Mouse (Mus musculus) MEL (cell line): ENCODE measurements at regions not wholly inside any gene's neighbourhood (a gene's known extent, or its start where the extent isn't known, plus 50 kb on each side); places are given as distances from the start of the nearest gene placed in this dataset.

Experiments used
- DNase-seq: peaks from one replicate; pipeline ENCODE4 v3.0.0; 2011; ENCODE audit warnings: low read depth, low spot score
- H3K27ac ChIP-seq: 2 replicates; pipeline ENCODE4 v1.5.1; 2012; ENCODE audit warnings: low read depth, mild to moderate bottlenecking, control low read depth, low read length, moderate library complexity; ENCODE audit not compliant: control insufficient read depth
- H3K27me3 ChIP-seq, 2 experiments: fragments of 150-350 bp in 1 of 2; sonication (generic) in 1 of 2; 2 replicates each; pipeline ENCODE4 v1.6.1; 2012; ENCODE audit warnings: low read length in 2 of 2, mild to moderate bottlenecking in 2 of 2, improper control_type of control experiment in 1 of 2, moderate library complexity in 1 of 2; ENCODE audit not compliant: insufficient read depth in 2 of 2, control insufficient read depth in 1 of 2
- H3K36me3 ChIP-seq, 2 experiments: 2 replicates each; pipeline ENCODE4 v1.6.1; 2012 to 2014; ENCODE audit warnings: low read length in 2 of 2, improper control_type of control experiment in 1 of 2, inconsistent platforms in 1 of 2, mild to moderate bottlenecking in 1 of 2; ENCODE audit not compliant: insufficient read depth in 2 of 2, control insufficient read depth in 1 of 2
- H3K4me1 ChIP-seq, 2 experiments: fragments of 150-350 bp in 1 of 2; sonication (generic) in 1 of 2; 2 replicates each; pipeline ENCODE4 v1.6.1; 2012; ENCODE audit warnings: low read length in 2 of 2, improper control_type of control experiment in 1 of 2, mild to moderate bottlenecking in 1 of 2; ENCODE audit not compliant: insufficient read depth in 2 of 2, control insufficient read depth in 1 of 2
- H3K4me3 ChIP-seq, 2 experiments: fragments of 150-350 bp in 1 of 2; sonication (generic) in 1 of 2; 2 replicates each; pipeline ENCODE4 v1.5.1; 2012; ENCODE audit warnings: low read depth in 2 of 2, low read length in 2 of 2, mild to moderate bottlenecking in 2 of 2, moderate library complexity in 2 of 2, control low read depth in 1 of 2, improper control_type of control experiment in 1 of 2; ENCODE audit not compliant: control insufficient read depth in 1 of 2, insufficient read depth in 1 of 2
- H3K79me2 ChIP-seq: 2 replicates; pipeline ENCODE4 v1.6.1; 2012; ENCODE audit warnings: mild to moderate bottlenecking, low read length, moderate library complexity; ENCODE audit not compliant: control insufficient read depth, poor library complexity, insufficient read depth
- H3K9ac ChIP-seq: 2 replicates; pipeline ENCODE4 v1.6.1; 2012; ENCODE audit warnings: low read depth, mild to moderate bottlenecking, control low read depth, low read length, moderate library complexity; ENCODE audit not compliant: control insufficient read depth, poor library complexity, severe bottlenecking
- H3K9me3 ChIP-seq: fragments of 150-350 bp; sonication (generic); replicated peaks from 2 replicates; pipeline ENCODE4 v1.6.1; 2012; ENCODE audit warnings: mild to moderate bottlenecking, low read length, improper control_type of control experiment, moderate library complexity; ENCODE audit not compliant: insufficient read depth
- BHLHE40 ChIP-seq: IDR thresholded peaks from 2 replicates; pipeline ENCODE4 v1.6.1; 2012; ENCODE audit warnings: low read depth, mild to moderate bottlenecking, inconsistent platforms, low read length, improper control_type of control experiment, borderline replicate concordance
- CHD1 ChIP-seq: IDR thresholded peaks from 2 replicates; pipeline ENCODE4 v1.6.1; 2012; ENCODE audit warnings: low read depth, mild to moderate bottlenecking, inconsistent platforms, low read length, improper control_type of control experiment
- CHD2 ChIP-seq: IDR thresholded peaks from 2 replicates; pipeline ENCODE4 v1.6.1; 2011; ENCODE audit warnings: low read length, improper control_type of control experiment
- ELF1 ChIP-seq: IDR thresholded peaks from 2 replicates; pipeline ENCODE4 v1.6.1; 2014; ENCODE audit warnings: low read depth, mild to moderate bottlenecking, inconsistent platforms, low read length, improper control_type of control experiment, moderate library complexity
- HCFC1 ChIP-seq: IDR thresholded peaks from 2 replicates; pipeline ENCODE4 v1.6.1; 2012; ENCODE audit warnings: low read depth, mild to moderate bottlenecking, inconsistent platforms, low read length, improper control_type of control experiment, moderate library complexity
- JUND ChIP-seq: IDR thresholded peaks from 2 replicates; pipeline ENCODE4 v1.6.1; 2011; ENCODE audit warnings: low read depth, mild to moderate bottlenecking, improper control_type of control experiment, low read length
- KAT2A ChIP-seq: conservative IDR thresholded peaks from 2 replicates; pipeline ENCODE4 v1.6.1; 2012; ENCODE audit warnings: low read depth, low read length, improper control_type of control experiment, inconsistent platforms
- MAFK ChIP-seq: IDR thresholded peaks from 2 replicates; pipeline ENCODE4 v1.6.1; 2011; ENCODE audit warnings: low read depth, mild to moderate bottlenecking, low read length, improper control_type of control experiment, borderline replicate concordance
- MEF2A ChIP-seq: IDR thresholded peaks from 2 replicates; pipeline ENCODE4 v1.6.1; 2014; ENCODE audit warnings: low read depth, mild to moderate bottlenecking, inconsistent platforms, low read length, improper control_type of control experiment; ENCODE audit not compliant: poor library complexity, insufficient replicate concordance, severe bottlenecking; ENCODE audit errors: extremely low read depth
- MXI1 ChIP-seq: IDR thresholded peaks from 2 replicates; pipeline ENCODE4 v1.6.1; 2011; ENCODE audit warnings: mild to moderate bottlenecking, low read depth, low read length, improper control_type of control experiment
- MYC ChIP-seq: IDR thresholded peaks from 2 replicates; pipeline ENCODE4 v1.6.1; 2011; ENCODE audit warnings: low read depth, mild to moderate bottlenecking, low read length, improper control_type of control experiment, moderate library complexity
- NRF1 ChIP-seq: IDR thresholded peaks from 2 replicates; pipeline ENCODE4 v1.6.1; 2014; ENCODE audit warnings: low read depth, mild to moderate bottlenecking, inconsistent platforms, low read length, improper control_type of control experiment, moderate library complexity; ENCODE audit not compliant: poor library complexity, insufficient read depth, severe bottlenecking
- POLR2A ChIP-seq, 2 experiments: IDR thresholded peaks; 2 replicates each; pipeline ENCODE4 v1.6.1; 2011 to 2012; ENCODE audit warnings: low read length in 2 of 2, mild to moderate bottlenecking in 2 of 2, control low read depth in 1 of 2, improper control_type of control experiment in 1 of 2, low read depth in 1 of 2, moderate library complexity in 1 of 2; ENCODE audit not compliant: control insufficient read depth in 1 of 2, insufficient read depth in 1 of 2, poor library complexity in 1 of 2
- POLR2AphosphoS2 ChIP-seq: IDR thresholded peaks from 2 replicates; pipeline ENCODE4 v1.6.1; 2011; ENCODE audit warnings: low read length, improper control_type of control experiment
- POLR2AphosphoS5 ChIP-seq: IDR thresholded peaks from 2 replicates; pipeline ENCODE4 v1.6.1; 2012; ENCODE audit warnings: low read depth, borderline replicate concordance, mild to moderate bottlenecking, inconsistent platforms, low read length, moderate library complexity, mixed read lengths
- RCOR1 ChIP-seq: IDR thresholded peaks from 2 replicates; pipeline ENCODE4 v1.6.1; 2012; ENCODE audit warnings: low read depth, mild to moderate bottlenecking, inconsistent platforms, low read length, improper control_type of control experiment
- TAL1 ChIP-seq: IDR thresholded peaks from 2 replicates; pipeline ENCODE4 v1.6.1; 2012; ENCODE audit warnings: mild to moderate bottlenecking, inconsistent platforms, low read length, moderate library complexity, mixed read lengths
- TCF12 ChIP-seq: IDR thresholded peaks from 2 replicates; pipeline ENCODE4 v1.6.1; 2014; ENCODE audit warnings: low read depth, mild to moderate bottlenecking, inconsistent platforms, low read length, improper control_type of control experiment, moderate library complexity
- USF1 ChIP-seq: IDR thresholded peaks from 2 replicates; pipeline ENCODE4 v1.6.1; 2014; ENCODE audit warnings: low read depth, mild to moderate bottlenecking, inconsistent platforms, low read length, improper control_type of control experiment, moderate library complexity
- ZMIZ1 ChIP-seq: IDR thresholded peaks from 2 replicates; pipeline ENCODE4 v1.6.1; 2012; ENCODE audit warnings: low read depth, mild to moderate bottlenecking, inconsistent platforms, low read length, improper control_type of control experiment, moderate library complexity

GRCm38 (mm10) chr1:75798375-75799099 is 252.5 kb downstream of the Slc4a3 start:
- DNase-seq, result no peak
- Histone ChIP-seq H3K27ac (no peak overlapping the region), H3K36me3 (no peaks in the 10 kb centered on the region), H3K9me3 (no peaks in the 10 kb centered on the region), H3K79me2 (no peaks in the 10 kb centered on the region), H3K9ac (no peak overlapping the region), H3K4me3 (no peak overlapping the region), H3K4me1 (no peaks in the 10 kb centered on the region), H3K27me3 (no peaks in the 10 kb centered on the region)
- TF ChIP-seq BHLHE40 (no peak), MAFK (no peak), RCOR1 (no peak)

GRCm38 (mm10) chr1:75804473-75804872 is 258.4 kb downstream of the Slc4a3 start:
- no peaks in the 10 kb centered on the region for H3K79me2 ChIP-seq
- no peaks in the 10 kb centered on the region for H3K36me3 ChIP-seq
- TF ChIP-seq BHLHE40 (no peak), TAL1 (no peak), CHD1 (no peak), KAT2A (no peak), MYC (no peak), POLR2A (IDR thresholded peaks at IDR 0.05; ENCODE audit: control insufficient read depth in 1 of 2, insufficient read depth in 1 of 2, low read depth in 1 of 2, low read length in 2 of 2, poor library complexity in 1 of 2) (no peak), POLR2AphosphoS2 (no peak), ZMIZ1 (no peak), NRF1 (no peak), ELF1 (no peak), POLR2AphosphoS5 (no peak)
- no peak overlapping the region for H3K9ac ChIP-seq
- H3K27me3 ChIP-seq, result no peaks in the 10 kb centered on the region
- no peak for DNase-seq
- no peak overlapping the region for H3K4me3 ChIP-seq
- H3K27ac ChIP-seq, result no peak overlapping the region
- H3K9me3 ChIP-seq, result no peaks in the 10 kb centered on the region
- no peaks in the 10 kb centered on the region for H3K4me1 ChIP-seq

GRCm38 (mm10) chr1:75812471-75812870 is 266.4 kb downstream of the Slc4a3 start:
- TF ChIP-seq CHD2 (no peak), HCFC1 (no peak), JUND (no peak), MXI1 (no peak), MEF2A (no peak), TCF12 (no peak), TAL1 (no peak), USF1 (no peak), RCOR1 (no peak), POLR2AphosphoS5 (no peak)
- no peak for DNase-seq
- Histone ChIP-seq H3K4me1 (no peaks in the 10 kb centered on the region), H3K27ac (no peak overlapping the region), H3K79me2 (no peaks in the 10 kb centered on the region), H3K4me3 (no peak overlapping the region), H3K27me3 (no peaks in the 10 kb centered on the region), H3K36me3 (no peaks in the 10 kb centered on the region), H3K9ac (no peak overlapping the region), H3K9me3 (no peaks in the 10 kb centered on the region)
